Mouse (Mus musculus) forebrain, postnatal 0 days (tissue): ENCODE results near the gene Cacna2d3. TPM values are rescaled to one million over a fixed set of nuclear protein-coding genes. Genes with fewer than 3 reads are reported as not detected.
A peak's percentile ranks its signal among the peaks of the same experiment; 100 is the strongest.

Source experiments
- ATAC-seq: fragments of 200-750 bp; cut with Nextera tagmentation; 2 replicates; pipeline ENCODE4 v1.8.0; 2017; ENCODE audit warnings: mild to moderate bottlenecking, moderate library complexity
- DNase-seq: peaks from one replicate; pipeline ENCODE4 v3.0.0-alpha.2; 2015
- H3K27ac ChIP-seq: fragments of 300-500 bp; sonication (generic); 2 replicates; pipeline ENCODE4 v1.5.1; 2014; ENCODE audit warnings: low read depth, mild to moderate bottlenecking, antibody characterized with exemption, low read length, moderate library complexity, mixed read lengths
- H3K27me3 ChIP-seq: fragments of 300-500 bp; sonication (generic); 2 replicates; pipeline ENCODE4 v1.6.1; 2014; ENCODE audit warnings: mild to moderate bottlenecking, low read length, mixed read lengths; ENCODE audit not compliant: insufficient read depth
- H3K36me3 ChIP-seq: fragments of 300-500 bp; sonication (generic); 2 replicates; pipeline ENCODE4 v1.6.1; 2014; ENCODE audit warnings: mild to moderate bottlenecking, moderate library complexity; ENCODE audit not compliant: insufficient read depth
- H3K4me1 ChIP-seq: fragments of 300-500 bp; sonication (generic); 2 replicates; pipeline ENCODE4 v1.6.1; 2014; ENCODE audit warnings: antibody characterized with exemption; ENCODE audit not compliant: insufficient read depth
- H3K4me2 ChIP-seq: fragments of 300-500 bp; sonication (generic); 2 replicates; pipeline ENCODE4 v1.6.1; 2014; ENCODE audit warnings: low read depth, mild to moderate bottlenecking, moderate library complexity
- H3K4me3 ChIP-seq: fragments of 300-500 bp; sonication (generic); 2 replicates; pipeline ENCODE4 v1.5.1; 2014; ENCODE audit warnings: low read depth, low read length, mixed read lengths
- H3K9ac ChIP-seq: fragments of 300-500 bp; sonication (generic); 2 replicates; pipeline ENCODE4 v1.6.1; 2014; ENCODE audit warnings: mild to moderate bottlenecking
- H3K9me3 ChIP-seq: fragments of 300-500 bp; sonication (generic); 2 replicates; pipeline ENCODE4 v1.6.1; 2016; ENCODE audit warnings: low read length
- CTCF ChIP-seq: sonication (generic); IDR thresholded peaks from 2 replicates; pipeline ENCODE4 v1.5.1; 2016; ENCODE audit warnings: antibody characterized with exemption, control low read depth, low read depth
- WGBS: fragments of 180-500 bp; shearing (Covaris S2); extraction: QIAGEN DNeasy Blood & Tissue Kit; methylation state at CpG from one replicate; pipeline ENCODE4 v1.1.7; 2014; 5-methylcytosine and 5-hydroxymethylcytosine counted together
- polyA plus RNA-seq: library from polyadenylated mRNA; unstranded; fragments of >200 nt; fragmentation: Nextera tagmentation; extraction: Ambion mirVana; gene quantifications from 2 replicates; pipeline ENCODE4 v1.2.1, GENCODE M21; 2015
- total RNA-seq: library from RNA; depleted of rRNA; stranded (reverse); fragments of >200 nt; gene quantifications from 2 replicates; pipeline ENCODE4 v1.2.3, GENCODE M21; 2014

The Cacna2d3 gene
- total and polyA plus RNA-seq, 2 experiments from 2014 or later = 28.1 to 37.7 TPM

GRCm38 (mm10) chr14:29110351-29111091 lies 611.1 kb downstream of the Cacna2d3 start:
- H3K9me3 ChIP-seq = 0 out of 2 replicates have a peak, but pooled peaks cover 9% of the 10 kb centered on the region
- H3K27ac ChIP-seq = no peak overlapping the region
- peak; percentile 68 for DNase-seq
- no peaks in the 10 kb centered on the region; the same call in 1 of the 2 replicates for H3K27me3 ChIP-seq
- ATAC-seq = no peak
- no peaks in the 10 kb centered on the region for H3K36me3 ChIP-seq
- H3K9ac ChIP-seq = no peak overlapping the region
- peak; percentile 78 for TF ChIP-seq CTCF
- no peak overlapping the region for H3K4me3 ChIP-seq
- H3K4me1 ChIP-seq = no peaks in the 10 kb centered on the region; the same call in 1 of the 2 replicates
- WGBS = 72% methylated on average over 9 of the region's 9 CpGs
- no peak overlapping the region for H3K4me2 ChIP-seq

- 85% methylated on average over 5 of the region's 5 CpGs for WGBS
- Histone ChIP-seq H3K9ac (no peak overlapping the region), H3K4me1 (no peaks in the 10 kb centered on the region), H3K9me3 (0 out of 2 replicates have a peak, but pooled peaks cover 9% of the 10 kb centered on the region), H3K27ac (no peak overlapping the region), H3K4me3 (no peak overlapping the region), H3K36me3 (no peaks in the 10 kb centered on the region), H3K27me3 (no peaks in the 10 kb centered on the region), H3K4me2 (no peak overlapping the region)
- no peak for TF ChIP-seq CTCF
- DNase-seq (no peak), ATAC-seq (no peak)
Observed at GRCm38 (mm10) chr14:29107464-29107863, 614.2 kb downstream of the Cacna2d3 start.

- TF ChIP-seq CTCF = no peak
- 40% methylated on average over 12 of the region's 12 CpGs for WGBS
- H3K27ac ChIP-seq = no peak overlapping the region
- no peak overlapping the region for H3K9ac ChIP-seq
- H3K36me3 ChIP-seq = no peaks in the 10 kb centered on the region
- H3K4me1 ChIP-seq = no peaks in the 10 kb centered on the region
- DNase-seq = no peak
- no peaks in the 10 kb centered on the region for H3K27me3 ChIP-seq
- H3K4me2 ChIP-seq = no peak overlapping the region
- H3K4me3 ChIP-seq = no peak overlapping the region
- ATAC-seq = no peak
- H3K9me3 ChIP-seq = no peaks in the 10 kb centered on the region
Observed at GRCm38 (mm10) chr14:29097776-29098175, 623.9 kb downstream of the Cacna2d3 start.

- Histone ChIP-seq H3K9ac (no peak overlapping the region), H3K4me2 (no peak overlapping the region), H3K4me3 (no peak overlapping the region), H3K36me3 (no peaks in the 10 kb centered on the region), H3K27ac (no peak overlapping the region), H3K27me3 (no peaks in the 10 kb centered on the region), H3K9me3 (no peaks in the 10 kb centered on the region), H3K4me1 (no peaks in the 10 kb centered on the region)
- no peak for ATAC-seq
- DNase-seq = no peak
- TF ChIP-seq CTCF = no peak
- 72% methylated on average over 5 of the region's 5 CpGs for WGBS
Observed at GRCm38 (mm10) chr14:29095431-29095830, 626.2 kb downstream of the Cacna2d3 start.

- Histone ChIP-seq H3K36me3 (no peaks in the 10 kb centered on the region), H3K27me3 (no peaks in the 10 kb centered on the region), H3K4me3 (no peak overlapping the region), H3K4me1 (no peaks in the 10 kb centered on the region), H3K9ac (no peak overlapping the region), H3K4me2 (no peak overlapping the region), H3K27ac (no peak overlapping the region), H3K9me3 (no peaks in the 10 kb centered on the region)
- TF ChIP-seq CTCF = peak; percentile 91
- whole genome bisulfite sequencing = 5% methylated on average over 5 of the region's 5 CpGs
- ATAC-seq (peak; percentile 80), DNase-seq (peak; percentile 82)
Observed at GRCm38 (mm10) chr14:29090074-29090473, 631.6 kb downstream of the Cacna2d3 start.

- no peak for TF ChIP-seq CTCF
- no peaks in the 10 kb centered on the region for H3K9me3 ChIP-seq
- no peak overlapping the region for H3K9ac ChIP-seq
- DNase-seq (no peak), ATAC-seq (no peak)
- no peaks in the 10 kb centered on the region for H3K4me1 ChIP-seq
- no peaks in the 10 kb centered on the region for H3K36me3 ChIP-seq
- no peak overlapping the region for H3K4me3 ChIP-seq
- no peaks in the 10 kb centered on the region for H3K27me3 ChIP-seq
- H3K4me2 ChIP-seq = no peak overlapping the region
- WGBS = 66% methylated on average over 4 of the region's 4 CpGs
- no peak overlapping the region for H3K27ac ChIP-seq
Observed at GRCm38 (mm10) chr14:29086528-29086927, 635.1 kb downstream of the Cacna2d3 start.

GRCm38 (mm10) chr14:29085493-29086159 lies 636.0 kb downstream of the Cacna2d3 start:
- no peaks in the 10 kb centered on the region for H3K36me3 ChIP-seq
- ATAC-seq (peak; percentile 36; the same call in 1 of the 2 replicates), DNase-seq (no peak)
- H3K27ac ChIP-seq = no peak overlapping the region
- TF ChIP-seq CTCF = no peak
- H3K27me3 ChIP-seq = no peaks in the 10 kb centered on the region
- H3K4me1 ChIP-seq = no peaks in the 10 kb centered on the region
- 39% methylated on average over 7 of the region's 7 CpGs for WGBS
- H3K4me3 ChIP-seq = no peak overlapping the region
- no peak overlapping the region for H3K9ac ChIP-seq
- H3K4me2 ChIP-seq = no peak overlapping the region
- H3K9me3 ChIP-seq = no peaks in the 10 kb centered on the region
